Mouse (Mus musculus) liver, adult 2 months (tissue): ENCODE data around the gene Casc4. TPM values are rescaled to one million over a fixed set of nuclear protein-coding genes. Genes with fewer than 3 reads are reported as not detected.

Experiments
- DNase-seq: peaks from one replicate; pipeline ENCODE4 v3.0.0-alpha.2; 2011; ENCODE audit warnings: low read depth, low spot score; ENCODE audit errors: extremely low read depth
- H3K27ac ChIP-seq: fragments of 200-500 bp; replicated peaks from 2 replicates; pipeline ENCODE4 v1.5.1; 2012; ENCODE audit warnings: low read depth, mild to moderate bottlenecking, control low read depth, inconsistent platforms, low read length; ENCODE audit not compliant: insufficient read depth
- H3K27me3 ChIP-seq: fragments of 200-500 bp; 2 replicates; pipeline ENCODE4 v1.6.1; 2012; ENCODE audit warnings: mild to moderate bottlenecking, moderate library complexity, low read length, inconsistent platforms; ENCODE audit not compliant: control insufficient read depth, insufficient read depth
- H3K36me3 ChIP-seq: fragments of 200-500 bp; 2 replicates; pipeline ENCODE4 v1.6.1; 2012; ENCODE audit warnings: low read length, inconsistent platforms; ENCODE audit not compliant: control insufficient read depth, insufficient read depth
- H3K4me1 ChIP-seq: fragments of 200-500 bp; 2 replicates; pipeline ENCODE4 v1.6.1; 2011; ENCODE audit warnings: low read length; ENCODE audit not compliant: control insufficient read depth, insufficient read depth
- H3K4me3 ChIP-seq: fragments of 200-500 bp; 2 replicates; pipeline ENCODE4 v1.5.1; 2011; ENCODE audit warnings: low read depth, mild to moderate bottlenecking, control low read depth, low read length, moderate library complexity; ENCODE audit not compliant: insufficient read depth
- H3K79me2 ChIP-seq: fragments of 200-500 bp; 2 replicates; pipeline ENCODE4 v1.6.1; 2012; ENCODE audit warnings: inconsistent platforms, mild to moderate bottlenecking, low read length, moderate library complexity; ENCODE audit not compliant: control insufficient read depth, insufficient read depth
- H3K9ac ChIP-seq: fragments of 200-500 bp; 2 replicates; pipeline ENCODE4 v1.6.1; 2012; ENCODE audit warnings: low read depth, mild to moderate bottlenecking, control low read depth, inconsistent platforms, low read length
- CTCF ChIP-seq: fragments of 200-500 bp; IDR thresholded peaks from 2 replicates; pipeline ENCODE4 v1.5.1; 2011; ENCODE audit warnings: low read depth, low read length, control low read depth
- POLR2A ChIP-seq: fragments of 200-500 bp; IDR thresholded peaks from 2 replicates; pipeline ENCODE4 v1.6.1; 2011; ENCODE audit warnings: low read length, control low read depth; ENCODE audit not compliant: insufficient read depth; ENCODE audit errors: extremely low read depth
- WGBS: fragments of 180-500 bp; shearing (Covaris S2); methylation state at CpG from one replicate; pipeline ENCODE4 v1.1.7; 2018; 5-methylcytosine and 5-hydroxymethylcytosine counted together
- polyA plus RNA-seq: library from polyadenylated mRNA; depleted of rRNA; stranded (reverse); fragments of >200 nt; gene quantifications from 2 replicates; pipeline ENCODE4 v1.2.3, GENCODE M21; 2012
- total RNA-seq: library from RNA; depleted of rRNA; stranded (reverse); fragments of >200 nt; gene quantifications from 2 replicates; pipeline ENCODE4 v1.2.3, GENCODE M21; 2014

The Casc4 gene
- total and polyA plus RNA-seq, 2 experiments, result 0.61 to 5.1 TPM

DNA sequence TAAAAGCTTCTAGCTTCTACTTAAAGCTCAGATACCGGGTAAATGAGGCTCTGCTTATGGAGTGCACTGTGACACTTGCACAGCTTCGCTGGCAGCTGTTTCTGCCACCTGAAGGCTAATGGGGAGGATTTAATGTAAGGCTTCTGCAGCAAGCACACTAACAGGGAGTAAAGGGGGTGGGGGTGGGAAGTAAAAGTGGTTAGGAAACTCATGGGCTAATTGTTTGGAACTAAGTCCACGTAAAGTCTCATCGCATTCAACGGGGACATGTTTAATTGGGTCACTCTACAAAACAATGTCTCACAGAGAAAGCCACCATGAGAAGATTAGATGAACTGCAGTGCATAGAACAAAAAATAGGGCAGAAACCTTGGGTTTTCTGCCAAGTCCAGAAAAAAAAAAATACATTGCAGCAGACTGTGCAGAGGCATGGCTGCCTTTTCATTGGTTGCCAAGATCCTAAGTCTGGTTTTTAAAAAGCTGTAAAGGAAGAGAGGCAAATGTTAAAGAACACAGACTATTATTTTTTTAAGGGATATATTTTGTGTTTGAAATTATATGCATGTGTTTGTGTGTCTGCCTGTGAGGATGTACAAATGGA is 7.3 kb upstream of the Casc4 start:
- Histone ChIP-seq H3K4me1 (no peaks in the 10 kb centered on the region), H3K4me3 (no peak overlapping the region), H3K9ac (no peak overlapping the region), H3K36me3 (no peaks in the 10 kb centered on the region), H3K27ac (no peak overlapping the region), H3K27me3 (no peaks in the 10 kb centered on the region), H3K79me2 (no peaks in the 10 kb centered on the region)
- DNase-seq, result no peak
- 80% methylated on average over 5 of the region's 5 CpGs for WGBS
- TF ChIP-seq CTCF (no peak), POLR2A (no peak)

- TF ChIP-seq POLR2A, result no peak
- no peak for TF ChIP-seq CTCF
- peak overlapping the region; percentile 33; the same call in 1 of the 2 replicates for H3K9ac ChIP-seq
- H3K79me2 ChIP-seq, result no peaks in the 10 kb centered on the region
- no peaks in the 10 kb centered on the region for H3K36me3 ChIP-seq
- peak; percentile 10 for DNase-seq
- no peak overlapping the region for H3K27ac ChIP-seq
- WGBS, result 4% methylated on average over 18 of the region's 18 CpGs
- peaks cover 8% of the 10 kb centered on the region; the same call in 1 of the 2 replicates for H3K27me3 ChIP-seq
- H3K4me3 ChIP-seq, result peak overlapping the region; percentile 87
- peaks cover 13% of the 10 kb centered on the region for H3K4me1 ChIP-seq
These were observed 634 bp upstream of the Casc4 start for GRCm38 (mm10) chr2:121866071-121866601.

DNA sequence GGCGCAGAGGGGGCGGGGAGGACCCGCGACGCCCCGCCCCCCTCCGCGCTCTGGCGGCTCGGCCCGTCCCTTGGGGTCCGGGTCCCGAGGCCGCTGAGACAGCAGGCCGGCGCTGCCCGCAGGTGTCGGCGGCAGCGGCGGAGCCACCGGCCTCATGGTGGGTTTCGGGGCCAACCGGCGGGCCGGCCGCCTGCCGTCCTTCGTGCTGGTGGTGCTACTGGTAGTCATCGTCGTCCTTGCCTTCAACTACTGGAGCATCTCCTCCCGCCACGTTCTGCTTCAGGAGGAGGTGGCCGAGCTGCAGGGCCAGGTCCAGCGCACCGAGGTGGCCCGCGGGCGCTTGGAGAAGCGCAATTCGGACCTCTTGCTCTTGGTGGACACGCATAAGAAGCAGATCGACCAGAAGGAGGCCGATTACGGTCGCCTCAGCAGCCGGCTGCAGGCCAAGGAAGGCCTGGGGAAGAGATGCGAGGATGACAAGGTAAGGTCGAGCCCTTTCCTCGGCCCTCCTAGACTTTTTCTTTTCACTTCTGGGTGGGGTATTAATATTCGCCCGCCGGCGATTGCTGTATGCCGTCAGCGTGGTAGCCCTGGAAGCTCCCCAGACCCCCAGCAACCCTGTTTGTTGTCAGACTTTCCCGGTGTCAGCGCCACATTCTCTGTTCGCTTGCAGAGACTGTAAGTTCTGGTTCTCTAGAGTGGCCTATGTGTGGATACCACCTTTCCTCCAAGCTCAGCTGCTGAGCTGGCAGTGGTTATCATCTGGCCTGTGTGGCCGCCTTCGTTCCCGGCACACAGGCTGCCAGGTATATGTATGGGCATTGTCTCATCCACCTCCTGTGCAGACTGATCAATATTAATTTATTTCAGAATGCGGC is 520 bp downstream of the Casc4 start:
- peaks cover 13% of the 10 kb centered on the region for H3K4me1 ChIP-seq
- no peak overlapping the region for H3K27ac ChIP-seq
- TF ChIP-seq POLR2A (no peak), CTCF (no peak)
- DNase-seq, result no peak
- H3K36me3 ChIP-seq, result no peaks in the 10 kb centered on the region
- H3K9ac ChIP-seq, result peak overlapping the region; percentile 74
- H3K79me2 ChIP-seq, result no peaks in the 10 kb centered on the region
- H3K4me3 ChIP-seq, result peak overlapping the region; percentile 87
- H3K27me3 ChIP-seq, result peaks cover 8% of the 10 kb centered on the region; the same call in 1 of the 2 replicates
- 4% methylated on average over 63 of the region's 63 CpGs for WGBS

GRCm38 (mm10) chr2:121879506-121879905 is 12.7 kb downstream of the Casc4 start:
- DNase-seq, result no peak

GRCm38 (mm10) chr2:121885509-121886106 is 18.8 kb downstream of the Casc4 start:
- H3K27me3 ChIP-seq, result no peaks in the 10 kb centered on the region
- H3K4me1 ChIP-seq, result peaks cover 6% of the 10 kb centered on the region; the same call in 1 of the 2 replicates
- WGBS, result 35% methylated on average over 1 of the region's 1 CpGs
- H3K27ac ChIP-seq, result no peak overlapping the region
- no peak overlapping the region for H3K4me3 ChIP-seq
- no peak overlapping the region for H3K9ac ChIP-seq
- no peaks in the 10 kb centered on the region for H3K36me3 ChIP-seq
- no peaks in the 10 kb centered on the region; the same call in 1 of the 2 replicates for H3K79me2 ChIP-seq
- TF ChIP-seq POLR2A (no peak), CTCF (no peak)
- no peak for DNase-seq

More at GRCm38 (mm10) chr2:121879506-121879905, 12.7 kb downstream of the Casc4 start:
- no peak overlapping the region for H3K9ac ChIP-seq
- H3K4me3 ChIP-seq, result no peak overlapping the region
- WGBS, result 97% methylated on average over 1 of the region's 1 CpGs
- no peaks in the 10 kb centered on the region for H3K36me3 ChIP-seq
- no peaks in the 10 kb centered on the region for H3K27me3 ChIP-seq
- H3K79me2 ChIP-seq, result no peaks in the 10 kb centered on the region
- TF ChIP-seq POLR2A, result no peak
- TF ChIP-seq CTCF, result no peak
- no peak overlapping the region for H3K27ac ChIP-seq
- H3K4me1 ChIP-seq, result no peaks in the 10 kb centered on the region
